Mouse (Mus musculus) spleen, adult 18-20 months (tissue): Measurements from ENCODE around the gene Hist2h3c1.
"Not testable (repeated sequence)": the region's sequence is repeated elsewhere in the genome, so short reads cannot be mapped to it uniquely, and the experiment has no call there.

Experiments used
- DNase-seq, 2 experiments: peaks; one replicate each; pipeline ENCODE4 v3.0.0; 2022; ENCODE audit warnings: mixed read lengths in 2 of 2

Hist2h3c1 gene

GRCm38 (mm10) chr3:96235836-96236235 lies 10.6 kb upstream of the Hist2h3c1 start:
- no peak for DNase-seq

GRCm38 (mm10) chr3:96236834-96237334 lies 9.6 kb upstream of the Hist2h3c1 start:
- DNase-seq = no peak

GRCm38 (mm10) chr3:96237335-96237903 lies 9.1 kb upstream of the Hist2h3c1 start:
- DNase-seq = no peak

GRCm38 (mm10) chr3:96237904-96238511 lies 8.5 kb upstream of the Hist2h3c1 start:
- DNase-seq = no peak

GRCm38 (mm10) chr3:96238954-96239793 lies 7.3 kb upstream of the Hist2h3c1 start, which contains the start of gene Hist2h3c2:
Hist2h3c2 (minus strand) TSS chr3:96239127.
- DNase-seq = peak; percentile 19 to 60

GRCm38 (mm10) chr3:96239949-96240798 lies 6.3 kb upstream of the Hist2h3c1 start, which contains the start of gene Hist2h2aa2:
Hist2h2aa2 (minus strand) TSS chr3:96240276.
- peak; percentile 89 to 92 for DNase-seq

GRCm38 (mm10) chr3:96240799-96241197 lies 5.7 kb upstream of the Hist2h3c1 start:
- DNase-seq = no peak

GRCm38 (mm10) chr3:96243921-96244572 lies 2.4 kb upstream of the Hist2h3c1 start:
- DNase-seq = no peak

GRCm38 (mm10) chr3:96245003-96245886 lies 1.2 kb upstream of the Hist2h3c1 start, which contains the start of gene Hist2h2aa1:
Hist2h2aa1 (plus strand) TSS chr3:96245497.
- DNase-seq = peak; percentile 83

GRCm38 (mm10) chr3:96246018-96246417 lies 467 bp upstream of the Hist2h3c1 start:
- not testable (repeated sequence) for DNase-seq

GRCm38 (mm10) chr3:96247356-96248140 lies 1.1 kb downstream of the Hist2h3c1 start:
- DNase-seq = no peak

- DNase-seq = no peak
Observed at GRCm38 (mm10) chr3:96248141-96249033, 1.9 kb downstream of the Hist2h3c1 start.

GRCm38 (mm10) chr3:96249034-96249345 lies 2.5 kb downstream of the Hist2h3c1 start:
- no peak for DNase-seq

- DNase-seq = no peak
Observed at GRCm38 (mm10) chr3:96250890-96251289, 4.4 kb downstream of the Hist2h3c1 start.

GRCm38 (mm10) chr3:96251787-96252186 lies 5.3 kb downstream of the Hist2h3c1 start:
- no peak for DNase-seq

GRCm38 (mm10) chr3:96254683-96255355 lies 8.3 kb downstream of the Hist2h3c1 start:
- DNase-seq = no peak

GRCm38 (mm10) chr3:96255926-96256593 lies 9.6 kb downstream of the Hist2h3c1 start:
- DNase-seq = no peak

GRCm38 (mm10) chr3:96257190-96257589 lies 10.7 kb downstream of the Hist2h3c1 start:
- no peak for DNase-seq
